Mouse (Mus musculus): ENCODE results near the gene Eri3.

- TF ChIP-seq CTCF (IDR thresholded peaks at IDR 0.05; ENCODE audit: extremely low read depth, insufficient read depth, low read length), result no peak
- TF ChIP-seq POLR2A (IDR thresholded peaks at IDR 0.05; ENCODE audit: extremely low read depth, insufficient read depth, low read length), result no peak
Measured at GRCm38 (mm10) chr4:117605099-117605953, 55.2 kb downstream of the Eri3 start.

All from cortical plate, adult 2 months (tissue).